Mouse (Mus musculus) lung, postnatal 36 days (tissue): Measurements from ENCODE around the gene Zfand2a.

Experiments used
- DNase-seq: peaks from one replicate; pipeline ENCODE4 v3.0.0; 2022; ENCODE audit warnings: mixed read lengths

Gene Zfand2a

GRCm38 (mm10) chr5:139427001-139427400 lies 57.3 kb downstream of the Zfand2a start:
- DNase-seq = no peak

- DNase-seq = no peak
Observed at GRCm38 (mm10) chr5:139425198-139425597, 59.2 kb downstream of the Zfand2a start.

- DNase-seq = peak; percentile 26
Observed at GRCm38 (mm10) chr5:139423026-139423865, 61.1 kb downstream of the Zfand2a start, which contains the start of gene Gper1. Gper1 (plus strand) TSS chr5:139423151.
